Mouse (Mus musculus) liver, embryonic 12.5 days (tissue): ENCODE measurements around the gene Mmp9. TPM values are rescaled to one million over a fixed set of nuclear protein-coding genes. Genes with fewer than 3 reads are reported as not detected.

Source experiments
- ATAC-seq: fragments of 200-750 bp; cut with Nextera tagmentation; 2 replicates; pipeline ENCODE4 v1.8.0; 2017; ENCODE audit warnings: moderate number of reproducible peaks, mild to moderate bottlenecking, moderate library complexity
- H3K27ac ChIP-seq: fragments of 300-500 bp; sonication (generic); 2 replicates; pipeline ENCODE4 v1.5.1; 2016; ENCODE audit warnings: mild to moderate bottlenecking
- H3K27me3 ChIP-seq: fragments of 300-500 bp; sonication (generic); replicated peaks from 2 replicates; pipeline ENCODE4 v1.6.1; 2016; ENCODE audit warnings: mild to moderate bottlenecking, moderate library complexity
- H3K36me3 ChIP-seq: fragments of 300-500 bp; sonication (generic); 2 replicates; pipeline ENCODE4 v1.6.1; 2016; ENCODE audit warnings: mild to moderate bottlenecking, moderate library complexity
- H3K4me1 ChIP-seq: fragments of 300-500 bp; sonication (generic); 2 replicates; pipeline ENCODE4 v1.6.1; 2016
- H3K4me2 ChIP-seq: fragments of 300-500 bp; sonication (generic); 2 replicates; pipeline ENCODE4 v1.6.1; 2016; ENCODE audit warnings: mild to moderate bottlenecking, moderate library complexity
- H3K4me3 ChIP-seq: fragments of 300-500 bp; sonication (generic); 2 replicates; pipeline ENCODE4 v1.5.1; 2016; ENCODE audit warnings: mild to moderate bottlenecking, moderate library complexity
- H3K9ac ChIP-seq: fragments of 300-500 bp; sonication (generic); 2 replicates; pipeline ENCODE4 v1.6.1; 2016; ENCODE audit warnings: mild to moderate bottlenecking, moderate library complexity
- H3K9me3 ChIP-seq: fragments of 300-500 bp; sonication (generic); replicated peaks from 2 replicates; pipeline ENCODE4 v1.6.1; 2016; ENCODE audit warnings: mild to moderate bottlenecking, moderate library complexity
- WGBS: fragments of 180-500 bp; shearing (Covaris S2); methylation state at CpG from one replicate; pipeline ENCODE4 v1.1.7; 2016; ENCODE audit not compliant: insufficient replicate concordance; 5-methylcytosine and 5-hydroxymethylcytosine counted together
- polyA plus RNA-seq: library from polyadenylated mRNA; unstranded; fragments of >200 nt; fragmentation: Nextera tagmentation; extraction: Ambion mirVana; gene quantifications from 2 replicates; pipeline ENCODE4 v1.2.1, GENCODE M21; 2016

The Mmp9 gene
- polyA plus RNA-seq, 1 experiment from 2014 or later, result 1.9 TPM

- Histone ChIP-seq H3K9me3 (no peaks in the 10 kb centered on the region), H3K4me1 (no peaks in the 10 kb centered on the region; the same call in 1 of the 2 replicates), H3K36me3 (no peaks in the 10 kb centered on the region), H3K27ac (no peak overlapping the region), H3K9ac (no peak overlapping the region), H3K4me3 (no peak overlapping the region), H3K4me2 (no peak overlapping the region), H3K27me3 (peaks cover 42% of the 10 kb centered on the region)
- 64% methylated on average over 6 of the region's 6 CpGs for WGBS
- no peak for ATAC-seq
Observed at GRCm38 (mm10) chr2:164975611-164976010, 35.0 kb downstream of the Mmp9 start.

GRCm38 (mm10) chr2:164979749-164980148 is 39.2 kb downstream of the Mmp9 start:
- H3K4me3 ChIP-seq, result no peak overlapping the region
- ATAC-seq, result no peak
- no peaks in the 10 kb centered on the region for H3K36me3 ChIP-seq
- no peak overlapping the region for H3K27ac ChIP-seq
- no peaks in the 10 kb centered on the region for H3K9me3 ChIP-seq
- H3K4me2 ChIP-seq, result no peak overlapping the region
- WGBS, result 23% methylated on average over 7 of the region's 7 CpGs
- H3K9ac ChIP-seq, result no peak overlapping the region
- no peaks in the 10 kb centered on the region for H3K4me1 ChIP-seq
- peaks cover 10% of the 10 kb centered on the region for H3K27me3 ChIP-seq

GRCm38 (mm10) chr2:164985962-164986361 is 45.4 kb downstream of the Mmp9 start:
- no peak for ATAC-seq
- H3K36me3 ChIP-seq, result no peaks in the 10 kb centered on the region
- H3K27ac ChIP-seq, result no peak overlapping the region
- H3K9me3 ChIP-seq, result no peaks in the 10 kb centered on the region
- H3K4me1 ChIP-seq, result no peaks in the 10 kb centered on the region
- H3K4me2 ChIP-seq, result no peak overlapping the region
- no peak overlapping the region for H3K9ac ChIP-seq
- 76% methylated on average over 6 of the region's 6 CpGs for WGBS
- H3K4me3 ChIP-seq, result no peak overlapping the region
- H3K27me3 ChIP-seq, result peaks cover 8% of the 10 kb centered on the region; the same call in 1 of the 2 replicates

- Histone ChIP-seq H3K4me3 (no peak overlapping the region), H3K27me3 (peaks cover 13% of the 10 kb centered on the region), H3K4me1 (no peaks in the 10 kb centered on the region), H3K27ac (no peak overlapping the region), H3K36me3 (no peaks in the 10 kb centered on the region), H3K4me2 (no peak overlapping the region), H3K9ac (no peak overlapping the region), H3K9me3 (no peaks in the 10 kb centered on the region)
- WGBS, result 53% methylated on average over 14 of the region's 14 CpGs
- ATAC-seq, result no peak
Observed at GRCm38 (mm10) chr2:164986371-164987027, 45.9 kb downstream of the Mmp9 start.

GRCm38 (mm10) chr2:164988777-164989176 is 48.2 kb downstream of the Mmp9 start:
- Histone ChIP-seq H3K4me3 (no peak overlapping the region), H3K27ac (no peak overlapping the region), H3K9ac (no peak overlapping the region), H3K9me3 (no peaks in the 10 kb centered on the region), H3K4me2 (no peak overlapping the region), H3K36me3 (no peaks in the 10 kb centered on the region), H3K4me1 (no peaks in the 10 kb centered on the region), H3K27me3 (peaks cover 17% of the 10 kb centered on the region)
- WGBS, result 41% methylated on average over 13 of the region's 13 CpGs
- ATAC-seq, result no peak

GRCm38 (mm10) chr2:164991111-164991510 is 50.5 kb downstream of the Mmp9 start:
- H3K9me3 ChIP-seq, result no peaks in the 10 kb centered on the region
- H3K9ac ChIP-seq, result no peak overlapping the region
- WGBS, result 79% methylated on average over 3 of the region's 3 CpGs
- no peaks in the 10 kb centered on the region for H3K36me3 ChIP-seq
- no peaks in the 10 kb centered on the region for H3K4me1 ChIP-seq
- ATAC-seq, result no peak
- H3K27me3 ChIP-seq, result peaks cover 40% of the 10 kb centered on the region
- no peak overlapping the region for H3K4me3 ChIP-seq
- H3K27ac ChIP-seq, result no peak overlapping the region
- no peak overlapping the region for H3K4me2 ChIP-seq

GRCm38 (mm10) chr2:164991808-164992207 is 51.2 kb downstream of the Mmp9 start:
- H3K36me3 ChIP-seq, result no peaks in the 10 kb centered on the region
- WGBS, result 33% methylated on average over 10 of the region's 10 CpGs
- no peak overlapping the region for H3K27ac ChIP-seq
- no peak for ATAC-seq
- H3K9me3 ChIP-seq, result no peaks in the 10 kb centered on the region
- no peak overlapping the region for H3K4me3 ChIP-seq
- H3K9ac ChIP-seq, result no peak overlapping the region
- H3K4me1 ChIP-seq, result no peaks in the 10 kb centered on the region
- peaks cover 47% of the 10 kb centered on the region for H3K27me3 ChIP-seq
- H3K4me2 ChIP-seq, result no peak overlapping the region

- H3K9ac ChIP-seq, result no peak overlapping the region
- peaks cover 4% of the 10 kb centered on the region for H3K36me3 ChIP-seq
- no peak overlapping the region for H3K4me2 ChIP-seq
- ATAC-seq, result no peak
- no peak overlapping the region for H3K4me3 ChIP-seq
- H3K4me1 ChIP-seq, result peaks cover 18% of the 10 kb centered on the region
- peaks cover 70% of the 10 kb centered on the region for H3K27me3 ChIP-seq
- H3K27ac ChIP-seq, result no peak overlapping the region
- 77% methylated on average over 11 of the region's 11 CpGs for WGBS
- H3K9me3 ChIP-seq, result no peaks in the 10 kb centered on the region
Observed at GRCm38 (mm10) chr2:164994156-164994555, 53.6 kb downstream of the Mmp9 start.

- Histone ChIP-seq H3K9me3 (no peaks in the 10 kb centered on the region), H3K9ac (no peak overlapping the region), H3K4me3 (no peak overlapping the region), H3K27ac (no peak overlapping the region), H3K36me3 (peaks cover 11% of the 10 kb centered on the region), H3K4me2 (no peak overlapping the region), H3K27me3 (peaks cover 76% of the 10 kb centered on the region), H3K4me1 (peaks cover 18% of the 10 kb centered on the region)
- WGBS, result 47% methylated on average over 21 of the region's 21 CpGs
- ATAC-seq, result no peak
Observed at GRCm38 (mm10) chr2:164994659-164995428, 54.3 kb downstream of the Mmp9 start.

- ATAC-seq, result no peak
- 67% methylated on average over 11 of the region's 11 CpGs for WGBS
- Histone ChIP-seq H3K27me3 (peaks cover 76% of the 10 kb centered on the region), H3K36me3 (peaks cover 23% of the 10 kb centered on the region), H3K4me2 (no peak overlapping the region), H3K4me1 (peaks cover 18% of the 10 kb centered on the region), H3K9me3 (no peaks in the 10 kb centered on the region), H3K4me3 (no peak overlapping the region), H3K27ac (no peak overlapping the region), H3K9ac (no peak overlapping the region)
Observed at GRCm38 (mm10) chr2:164995976-164996375, 55.4 kb downstream of the Mmp9 start.

GRCm38 (mm10) chr2:164996848-164997720 is 56.5 kb downstream of the Mmp9 start:
- Histone ChIP-seq H3K4me1 (peaks cover 18% of the 10 kb centered on the region), H3K9me3 (no peaks in the 10 kb centered on the region), H3K9ac (no peak overlapping the region), H3K27ac (no peak overlapping the region), H3K4me2 (peak overlapping the region; percentile 59), H3K36me3 (peaks cover 34% of the 10 kb centered on the region), H3K27me3 (peaks cover 65% of the 10 kb centered on the region), H3K4me3 (peak overlapping the region; percentile 32)
- 12% methylated on average over 49 of the region's 49 CpGs for WGBS
- ATAC-seq, result no peak
